Mouse (Mus musculus) neural tube, embryonic 11.5 days (tissue): ENCODE data around the gene Lgals4. TPM values are rescaled to one million over a fixed set of nuclear protein-coding genes. Genes with fewer than 3 reads are reported as not detected.
A peak's percentile ranks its signal among the peaks of the same experiment; 100 is the strongest.

Source experiments
- ATAC-seq: fragments of 200-750 bp; cut with Nextera tagmentation; 2 replicates; pipeline ENCODE4 v1.8.0; 2017; ENCODE audit warnings: moderate number of reproducible peaks, mild to moderate bottlenecking, moderate TSS enrichment, moderate library complexity; ENCODE audit not compliant: insufficient read depth, low FRiP score, low TSS enrichment
- DNase-seq: peaks from one replicate; pipeline ENCODE4 v3.0.0-alpha.2; 2015; ENCODE audit warnings: low spot score
- H3K27ac ChIP-seq: fragments of 300-500 bp; sonication (generic); 2 replicates; pipeline ENCODE4 v1.5.1; 2014; ENCODE audit warnings: low read depth, mild to moderate bottlenecking, low read length
- H3K27me3 ChIP-seq: fragments of 300-500 bp; sonication (generic); 2 replicates; pipeline ENCODE4 v1.6.1; 2014; ENCODE audit warnings: mild to moderate bottlenecking, low read length, mixed read lengths; ENCODE audit not compliant: control insufficient read depth, insufficient read depth
- H3K36me3 ChIP-seq: fragments of 300-500 bp; sonication (generic); 2 replicates; pipeline ENCODE4 v1.6.1; 2014; ENCODE audit warnings: mild to moderate bottlenecking, low read length, moderate library complexity, mixed read lengths; ENCODE audit not compliant: control insufficient read depth, insufficient read depth
- H3K4me1 ChIP-seq: fragments of 300-500 bp; sonication (generic); 2 replicates; pipeline ENCODE4 v1.6.1; 2014; ENCODE audit warnings: low read length, mixed read lengths; ENCODE audit not compliant: control insufficient read depth, insufficient read depth
- H3K4me2 ChIP-seq: fragments of 300-500 bp; sonication (generic); 2 replicates; pipeline ENCODE4 v1.6.1; 2014; ENCODE audit warnings: low read depth, mild to moderate bottlenecking, moderate library complexity
- H3K4me3 ChIP-seq: fragments of 300-500 bp; sonication (generic); 2 replicates; pipeline ENCODE4 v1.5.1; 2014; ENCODE audit warnings: low read depth, low read length
- H3K9ac ChIP-seq: fragments of 300-500 bp; sonication (generic); 2 replicates; pipeline ENCODE4 v1.6.1; 2014; ENCODE audit warnings: mild to moderate bottlenecking, low read length
- H3K9me3 ChIP-seq: fragments of 300-500 bp; sonication (generic); 2 replicates; pipeline ENCODE4 v1.6.1; 2016; ENCODE audit warnings: low read length; ENCODE audit not compliant: control insufficient read depth
- WGBS: fragments of 180-500 bp; shearing (Covaris S2); extraction: QIAGEN DNeasy Blood & Tissue Kit; methylation state at CpG from one replicate; pipeline ENCODE4 v1.1.7; 2014; 5-methylcytosine and 5-hydroxymethylcytosine counted together
- polyA plus RNA-seq: library from polyadenylated mRNA; unstranded; fragments of >200 nt; fragmentation: Nextera tagmentation; extraction: Ambion mirVana; gene quantifications from 2 replicates; pipeline ENCODE4 v1.2.1, GENCODE M21; 2014

Lgals4 gene
- polyA plus RNA-seq, 1 experiment from 2014 or later = 1.8 TPM

- Histone ChIP-seq H3K27me3 (no peaks in the 10 kb centered on the region), H3K36me3 (no peaks in the 10 kb centered on the region), H3K9ac (no peak overlapping the region; the same call in 1 of the 2 replicates), H3K9me3 (no peaks in the 10 kb centered on the region), H3K27ac (no peak overlapping the region), H3K4me3 (no peak overlapping the region), H3K4me1 (peaks cover 20% of the 10 kb centered on the region), H3K4me2 (no peak overlapping the region)
- ATAC-seq (no peak), DNase-seq (no peak)
- WGBS = 45% methylated on average over 4 of the region's 4 CpGs
Measured at GRCm38 (mm10) chr7:28803756-28804155, 29.9 kb upstream of the Lgals4 start.

DNA sequence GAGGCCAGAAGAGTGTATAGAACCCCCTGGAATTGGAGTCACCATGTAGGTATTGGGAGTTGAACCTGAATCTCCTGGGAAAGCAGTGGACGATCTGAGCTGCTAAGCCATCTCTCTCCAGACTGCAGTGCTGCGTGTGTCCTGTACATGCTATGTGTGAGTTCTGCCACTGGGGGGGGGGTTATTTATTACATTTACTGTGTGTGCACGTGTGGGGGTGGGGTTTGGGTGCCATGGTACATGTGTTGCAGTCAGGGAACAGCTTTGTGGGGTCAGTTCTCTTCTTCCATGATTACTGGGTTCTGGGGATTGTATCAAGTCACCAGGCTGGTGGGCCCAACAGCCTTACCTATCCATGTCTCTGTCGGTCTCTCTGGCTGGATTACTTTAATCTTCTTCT lies 26.8 kb upstream of the Lgals4 start:
- H3K4me3 ChIP-seq = no peak overlapping the region
- no peaks in the 10 kb centered on the region for H3K9me3 ChIP-seq
- ATAC-seq (no peak), DNase-seq (no peak)
- H3K36me3 ChIP-seq = no peaks in the 10 kb centered on the region
- H3K27me3 ChIP-seq = no peaks in the 10 kb centered on the region
- H3K27ac ChIP-seq = no peak overlapping the region
- H3K9ac ChIP-seq = no peak overlapping the region
- 75% methylated on average over 4 of the region's 4 CpGs for WGBS
- peaks cover 20% of the 10 kb centered on the region for H3K4me1 ChIP-seq
- H3K4me2 ChIP-seq = no peak overlapping the region

DNA sequence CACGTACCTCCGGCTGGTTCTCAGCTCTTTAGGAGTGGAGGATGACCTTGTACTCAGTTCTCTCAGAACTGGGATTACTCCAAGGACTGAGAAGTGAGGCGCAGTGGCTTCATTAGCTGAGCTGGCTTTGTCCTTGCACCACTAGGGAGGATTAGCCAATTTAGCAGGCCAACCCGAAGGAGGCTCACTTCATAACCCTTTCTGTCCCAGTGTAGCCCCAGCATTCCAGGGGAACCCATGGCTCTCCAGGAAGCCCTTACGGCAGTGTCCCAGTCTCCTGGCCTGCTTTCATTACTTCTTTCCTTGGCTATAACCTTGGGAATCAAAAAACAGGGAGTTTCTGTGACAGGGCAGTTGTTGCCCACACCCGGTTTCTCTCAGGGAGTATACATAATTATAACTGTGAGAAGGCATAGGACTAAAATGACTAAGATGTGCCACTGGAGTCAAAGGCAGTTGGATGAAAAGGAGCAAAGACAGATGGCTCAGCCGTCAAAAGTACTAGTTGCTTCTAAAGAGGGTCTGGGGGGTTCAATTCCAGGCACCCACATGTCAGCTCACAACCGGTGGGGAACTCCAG lies 25.9 kb upstream of the Lgals4 start:
- Histone ChIP-seq H3K36me3 (no peaks in the 10 kb centered on the region; the same call in 1 of the 2 replicates), H3K27me3 (no peaks in the 10 kb centered on the region), H3K4me2 (peak overlapping the region; percentile 99), H3K4me3 (peak overlapping the region; percentile 85), H3K4me1 (peaks cover 20% of the 10 kb centered on the region), H3K9me3 (no peaks in the 10 kb centered on the region), H3K27ac (peak overlapping the region; percentile 99; the same call in 1 of the 2 replicates), H3K9ac (peak overlapping the region; percentile 89)
- DNase-seq = no peak
- ATAC-seq = no peak
- 47% methylated on average over 6 of the region's 8 CpGs for WGBS

GRCm38 (mm10) chr7:28808221-28808941 lies 25.3 kb upstream of the Lgals4 start, which contains the start of gene Hnrnpl:
Gene Hnrnpl (plus strand): TSS chr7:28808541.
- peak within 1 kb of the TSS; percentile 99 for H3K27ac ChIP-seq
- DNase-seq (no peak), ATAC-seq (peak; percentile 13; the same call in 1 of the 2 replicates)
- 4% methylated on average over 35 of the region's 35 CpGs for WGBS
- H3K9me3 ChIP-seq = no peaks in the 10 kb centered on the region
- peak within 1 kb of the TSS; percentile 99 for H3K4me2 ChIP-seq
- no peaks in the 10 kb centered on the region for H3K27me3 ChIP-seq
- H3K4me3 ChIP-seq = peak within 1 kb of the TSS; percentile 85
- H3K4me1 ChIP-seq = peaks cover 20% of the 10 kb centered on the region
- H3K36me3 ChIP-seq = peaks cover 2% of the 10 kb centered on the region
- peak within 1 kb of the TSS; percentile 89 for H3K9ac ChIP-seq

- Histone ChIP-seq H3K27me3 (no peaks in the 10 kb centered on the region), H3K36me3 (peaks cover 7% of the 10 kb centered on the region), H3K4me1 (peaks cover 21% of the 10 kb centered on the region), H3K9ac (peak overlapping the region; percentile 89), H3K9me3 (no peaks in the 10 kb centered on the region), H3K4me3 (peak overlapping the region; percentile 85), H3K4me2 (peak overlapping the region; percentile 99), H3K27ac (peak overlapping the region; percentile 99)
- ATAC-seq (peak; percentile 72), DNase-seq (peak; percentile 95)
- 0% methylated on average over 31 of the region's 32 CpGs for WGBS
Measured at GRCm38 (mm10) chr7:28808957-28809393, 24.7 kb upstream of the Lgals4 start.

GRCm38 (mm10) chr7:28809401-28810089 lies 24.1 kb upstream of the Lgals4 start:
- H3K4me3 ChIP-seq = peak overlapping the region; percentile 85
- H3K27ac ChIP-seq = peak overlapping the region; percentile 99
- DNase-seq = peak; percentile 76

GRCm38 (mm10) chr7:28810107-28811066 lies 23.3 kb upstream of the Lgals4 start:
- Histone ChIP-seq H3K9me3 (no peaks in the 10 kb centered on the region), H3K9ac (peak overlapping the region; percentile 96), H3K4me3 (peak overlapping the region; percentile 85), H3K36me3 (peaks cover 19% of the 10 kb centered on the region), H3K27ac (peak overlapping the region; percentile 99), H3K27me3 (no peaks in the 10 kb centered on the region), H3K4me1 (peaks cover 21% of the 10 kb centered on the region), H3K4me2 (peak overlapping the region; percentile 99)
- WGBS = under 1% methylated on average over 58 of the region's 70 CpGs
- DNase-seq = peak; percentile 96
- ATAC-seq = peak; percentile 88

More at GRCm38 (mm10) chr7:28809401-28810089, 24.1 kb upstream of the Lgals4 start:
- no peaks in the 10 kb centered on the region for H3K27me3 ChIP-seq
- peak overlapping the region; percentile 99 for H3K4me2 ChIP-seq
- peaks cover 11% of the 10 kb centered on the region for H3K36me3 ChIP-seq
- peak; percentile 36 for ATAC-seq
- under 1% methylated on average over 35 of the region's 35 CpGs for WGBS
- H3K4me1 ChIP-seq = peaks cover 21% of the 10 kb centered on the region
- peak overlapping the region; percentile 89 for H3K9ac ChIP-seq
- no peaks in the 10 kb centered on the region for H3K9me3 ChIP-seq

GRCm38 (mm10) chr7:28811228-28811627 lies 22.4 kb upstream of the Lgals4 start:
- under 1% methylated on average over 40 of the region's 40 CpGs for WGBS
- Histone ChIP-seq H3K27ac (peak overlapping the region; percentile 98), H3K36me3 (peaks cover 27% of the 10 kb centered on the region), H3K9me3 (no peaks in the 10 kb centered on the region), H3K4me3 (peak overlapping the region; percentile 82), H3K4me2 (peak overlapping the region; percentile 77), H3K4me1 (peaks cover 21% of the 10 kb centered on the region), H3K9ac (peak overlapping the region; percentile 96), H3K27me3 (no peaks in the 10 kb centered on the region)
- DNase-seq = peak; percentile 96
- ATAC-seq = no peak
